Mouse (Mus musculus) retina, postnatal 1 day (tissue): ENCODE results near the gene Stambp.
A peak's percentile ranks its signal among the peaks of the same experiment; 100 is the strongest.
"Not testable (repeated sequence)": the region's sequence is repeated elsewhere in the genome, so short reads cannot be mapped to it uniquely, and the experiment has no call there.

Source experiments
- DNase-seq: peaks from one replicate; pipeline ENCODE4 v3.0.0-alpha.2; 2012

Stambp gene

DNA sequence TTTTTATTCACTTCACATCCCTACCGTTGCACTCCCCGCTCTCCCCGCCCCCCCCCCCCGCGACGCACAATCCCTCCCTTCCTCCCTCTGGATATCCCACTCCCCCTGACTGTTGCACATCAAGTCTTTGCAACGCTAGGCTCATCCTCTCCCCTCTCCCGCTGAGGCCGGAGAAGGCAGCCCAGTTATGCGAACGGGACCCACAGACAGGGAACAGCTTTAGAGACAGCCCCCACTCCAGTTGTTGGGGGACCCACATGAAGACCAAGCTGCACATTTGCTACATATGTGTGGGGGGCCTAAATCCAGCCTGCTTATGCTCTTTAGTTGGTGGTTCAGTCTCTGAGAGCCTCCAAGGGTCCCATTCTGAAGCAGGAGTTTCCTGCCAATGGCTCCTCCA lies at the start of gene Stambp:
TSS of gene Stambp (minus strand) at position 59 of the 400 bp plus-strand sequence.
- no peak for DNase-seq

DNA sequence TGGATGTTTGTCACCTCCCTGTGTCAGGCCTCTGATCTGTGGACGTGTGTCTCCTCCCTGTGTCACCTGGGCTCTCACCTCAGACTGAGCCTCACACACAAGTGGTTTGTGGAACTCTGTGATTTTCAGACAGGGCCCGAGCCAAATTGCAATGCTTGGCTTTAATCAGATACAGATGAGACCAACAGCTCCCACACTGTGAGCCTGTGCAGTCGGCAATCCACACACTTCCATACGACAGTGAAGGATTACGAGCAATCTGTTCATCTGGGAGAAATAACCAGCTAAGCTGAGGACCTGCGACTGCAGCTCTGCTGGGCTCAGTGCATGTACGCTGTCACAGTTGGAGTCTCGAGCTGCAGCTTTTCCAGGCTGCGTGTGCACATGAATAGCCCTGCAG lies 47.4 kb upstream of the Stambp start:
- no peak for DNase-seq

DNA sequence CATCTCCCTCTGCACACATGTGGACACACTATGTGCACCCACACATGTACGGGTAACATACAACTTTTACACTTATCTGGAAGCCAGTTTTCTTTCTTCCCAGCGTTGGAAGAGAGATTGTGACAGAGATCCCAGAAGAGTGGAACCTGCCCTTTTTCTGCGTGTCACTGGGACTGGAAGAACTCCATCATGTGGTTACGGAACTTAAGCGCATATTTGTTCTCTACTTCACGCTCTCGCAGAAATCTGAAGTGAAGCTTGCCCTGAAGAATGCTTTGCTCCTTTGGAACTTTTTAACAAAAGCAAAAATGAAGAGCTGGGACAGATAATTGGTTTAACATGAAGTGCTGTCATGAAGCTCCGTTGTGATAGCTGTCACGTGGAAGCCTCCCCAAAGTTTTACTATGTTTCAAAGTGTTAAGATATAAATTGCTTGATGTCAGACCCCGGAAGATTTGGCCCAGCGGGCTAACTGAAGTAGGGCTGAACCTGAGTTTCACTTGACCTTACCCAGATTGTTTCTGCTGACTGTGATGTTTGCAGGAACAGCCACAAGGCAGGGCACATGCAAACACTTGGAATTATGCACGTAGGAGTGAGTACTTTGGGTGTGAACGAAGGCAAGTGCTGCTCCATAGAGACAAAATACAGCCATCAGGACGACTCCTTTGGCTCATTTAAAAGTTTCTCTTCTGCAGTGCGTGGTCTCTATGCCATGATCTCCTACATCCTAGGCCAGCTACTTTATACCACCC lies 45.2 kb upstream of the Stambp start:
- no peak for DNase-seq

DNA sequence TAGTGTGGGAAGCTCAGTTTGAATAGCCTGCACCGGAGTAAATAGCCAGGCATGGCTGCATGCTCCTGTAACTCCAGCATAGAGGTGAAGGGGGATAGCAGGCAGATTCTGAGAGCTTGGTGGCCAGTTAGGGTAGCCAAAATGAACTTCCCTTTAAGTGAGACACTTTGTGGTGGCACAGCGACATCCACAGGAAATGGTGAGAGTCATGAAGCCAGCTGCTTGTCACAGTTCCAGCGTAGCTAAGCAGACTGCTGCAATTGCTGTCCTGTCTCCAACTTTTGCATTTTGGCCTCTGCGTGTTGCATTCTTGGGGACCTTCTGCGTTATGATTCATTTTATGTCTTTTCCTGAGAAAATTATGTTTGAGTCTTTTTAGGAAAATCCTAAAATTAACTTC lies 44.0 kb upstream of the Stambp start:
- no peak for DNase-seq

DNA sequence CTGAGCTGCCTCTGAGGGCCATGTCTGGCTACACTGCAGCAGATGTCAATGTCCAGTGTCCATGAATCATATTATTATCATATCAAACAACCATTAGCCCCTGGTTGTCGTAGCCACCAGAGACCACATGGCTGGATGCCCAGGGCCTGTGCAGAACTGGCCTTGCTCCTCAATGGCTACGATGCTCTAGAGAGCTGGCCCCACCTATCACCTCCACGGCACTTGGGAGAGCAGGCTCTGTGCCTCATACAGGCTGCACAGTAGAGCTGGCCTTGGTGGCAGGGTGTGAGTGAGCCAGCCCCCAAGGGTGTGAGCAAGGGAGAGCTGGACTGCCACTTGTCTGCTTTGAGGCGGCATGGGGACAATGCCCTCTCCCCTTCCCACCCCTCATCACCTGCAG lies 41.9 kb upstream of the Stambp start:
- DNase-seq: no peak

DNA sequence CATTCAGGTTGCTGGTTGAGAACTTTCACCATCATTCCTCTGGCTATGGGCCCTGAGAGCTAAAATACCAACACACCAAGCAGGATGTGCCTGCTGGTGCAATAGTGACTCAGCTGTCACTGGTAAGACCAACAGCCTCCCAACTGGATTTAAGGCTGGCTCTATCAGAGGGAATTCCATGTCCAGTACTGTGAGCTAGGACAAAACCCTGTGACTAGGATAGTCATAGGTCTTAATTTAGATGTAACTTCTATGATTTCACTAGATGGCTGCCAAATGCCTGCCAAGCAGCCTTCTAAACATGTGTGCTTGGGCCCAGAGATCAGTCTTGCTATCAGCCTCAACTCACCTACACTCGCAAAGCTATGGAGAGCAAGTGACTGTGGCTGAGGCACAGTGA lies 40.4 kb upstream of the Stambp start:
- no peak for DNase-seq

DNA sequence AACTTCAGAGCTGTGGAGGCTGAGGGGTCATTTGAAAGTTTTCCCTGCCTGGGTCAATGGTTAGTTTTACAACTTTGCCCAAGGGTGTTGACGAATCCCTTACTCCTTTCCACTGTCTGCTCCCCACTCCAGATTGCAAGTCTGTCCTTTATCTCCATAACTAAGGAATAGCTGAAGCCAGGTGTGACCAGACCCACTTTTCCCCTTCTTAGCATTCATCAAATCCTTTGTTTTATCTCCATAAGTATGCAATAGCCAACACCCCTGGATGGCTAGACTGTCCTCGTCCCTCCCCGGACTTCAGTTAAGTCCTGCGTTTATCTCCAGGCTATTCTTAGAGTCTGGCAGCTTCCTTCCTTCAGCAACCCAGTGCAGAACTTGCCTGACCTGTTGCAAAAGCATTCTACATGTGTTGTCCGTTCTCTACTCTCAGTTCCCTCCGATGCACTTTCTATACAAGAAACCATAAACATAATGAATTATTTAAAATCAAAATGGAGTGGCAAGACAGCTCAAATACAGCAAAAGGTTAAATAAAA lies 27.2 kb upstream of the Stambp start:
- DNase-seq: no peak

DNA sequence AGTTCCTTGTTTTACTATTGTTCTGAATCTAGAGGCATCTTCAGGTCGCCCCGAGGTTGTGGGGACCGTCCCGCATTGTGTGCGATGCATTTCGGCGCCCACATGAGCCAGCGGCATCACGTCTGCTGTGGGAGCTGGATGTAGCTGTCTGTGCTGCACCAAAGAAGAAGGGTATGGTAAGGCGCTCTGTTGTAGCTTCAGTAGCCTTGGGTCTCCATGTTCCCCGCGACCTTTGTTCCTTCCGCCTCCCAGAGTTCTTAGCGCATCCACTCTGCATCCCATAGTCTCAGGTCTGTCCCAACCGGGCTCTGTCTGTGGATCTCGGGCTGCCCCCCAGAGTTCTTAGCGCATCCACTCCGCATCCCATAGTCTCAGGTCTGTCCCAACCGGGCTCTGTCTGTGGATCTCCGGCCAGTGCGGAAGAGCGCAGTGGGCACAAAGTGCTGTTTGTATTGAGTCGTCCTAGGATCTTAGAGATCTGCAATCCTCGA lies 26.6 kb upstream of the Stambp start:
- peak; percentile 46 for DNase-seq

DNA sequence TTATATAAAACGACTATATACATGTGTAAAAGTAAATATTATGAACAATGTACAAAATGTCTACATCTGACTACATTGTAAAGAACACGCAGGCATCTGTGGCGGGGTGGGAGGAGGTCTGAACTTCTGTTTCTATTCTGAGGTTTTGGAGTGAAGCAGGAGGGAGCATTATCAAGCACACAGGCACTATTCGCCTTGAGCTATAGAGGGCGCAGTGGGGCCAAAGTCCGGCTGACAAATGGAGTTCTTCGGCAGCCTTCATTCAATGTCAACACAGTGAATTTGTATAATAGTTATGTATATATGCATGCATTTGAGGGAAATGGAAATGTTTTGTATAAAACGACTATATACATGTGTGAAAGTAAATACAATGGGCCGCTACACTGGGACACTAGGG lies 26.1 kb upstream of the Stambp start:
- peak; percentile 71 for DNase-seq

DNA sequence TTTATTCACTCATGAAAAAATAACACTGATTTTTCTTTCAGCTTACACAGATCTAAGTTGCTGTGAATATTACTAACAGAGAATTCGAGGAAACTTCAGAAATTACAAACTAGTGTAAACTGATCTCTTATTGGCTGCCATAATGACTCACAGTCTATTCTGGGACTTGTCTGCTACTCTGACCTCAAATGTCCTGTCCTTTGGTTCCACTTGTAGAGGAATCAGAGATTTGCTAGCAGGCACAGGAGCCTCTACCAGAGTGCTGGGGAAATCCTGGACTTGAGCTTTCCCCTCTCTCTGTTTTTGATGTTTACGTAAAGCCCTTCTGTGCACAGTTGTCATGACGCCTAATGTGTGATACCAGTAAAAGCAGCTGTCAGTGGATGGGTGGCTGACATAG lies 25.5 kb upstream of the Stambp start:
- DNase-seq: no peak

DNA sequence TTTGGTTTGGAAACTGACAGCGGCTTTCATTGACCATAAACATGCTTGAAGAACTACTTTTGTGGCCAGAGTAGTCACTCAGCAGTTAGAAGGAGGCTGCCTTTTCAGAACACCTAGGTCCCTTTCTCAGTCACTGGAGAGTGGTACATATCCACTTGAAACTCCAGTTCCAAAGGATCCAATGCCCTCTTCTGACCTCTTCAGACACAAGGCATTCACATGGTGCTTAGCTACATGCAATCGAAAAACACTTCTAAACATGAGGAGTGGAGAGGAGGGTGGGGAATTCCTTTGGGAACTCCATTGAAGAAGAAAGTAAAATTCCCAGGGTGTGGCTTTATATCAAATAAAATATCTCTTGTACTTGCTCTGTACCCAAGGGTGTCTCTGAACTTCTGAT lies 22.5 kb upstream of the Stambp start:
- no peak for DNase-seq

DNA sequence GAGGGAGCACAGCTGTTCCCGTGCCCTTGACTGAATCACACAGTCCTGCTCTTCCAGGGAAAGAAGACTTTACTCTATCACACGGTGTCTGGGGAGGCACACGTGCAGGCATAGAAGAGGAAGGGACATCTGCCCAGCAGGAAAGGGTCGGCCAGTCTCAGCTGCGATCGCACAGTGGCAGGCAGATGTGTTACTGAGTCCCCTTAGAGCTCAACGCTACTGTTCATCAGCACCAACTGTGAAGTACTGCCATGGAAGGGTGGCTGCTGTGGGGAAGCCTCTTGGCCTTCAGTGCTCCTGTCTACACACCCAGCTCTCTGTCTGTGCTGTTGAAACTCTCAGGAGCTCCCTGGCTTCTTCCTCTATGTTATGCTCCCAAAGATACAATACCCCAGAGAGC lies 21.4 kb upstream of the Stambp start:
- no peak for DNase-seq

DNA sequence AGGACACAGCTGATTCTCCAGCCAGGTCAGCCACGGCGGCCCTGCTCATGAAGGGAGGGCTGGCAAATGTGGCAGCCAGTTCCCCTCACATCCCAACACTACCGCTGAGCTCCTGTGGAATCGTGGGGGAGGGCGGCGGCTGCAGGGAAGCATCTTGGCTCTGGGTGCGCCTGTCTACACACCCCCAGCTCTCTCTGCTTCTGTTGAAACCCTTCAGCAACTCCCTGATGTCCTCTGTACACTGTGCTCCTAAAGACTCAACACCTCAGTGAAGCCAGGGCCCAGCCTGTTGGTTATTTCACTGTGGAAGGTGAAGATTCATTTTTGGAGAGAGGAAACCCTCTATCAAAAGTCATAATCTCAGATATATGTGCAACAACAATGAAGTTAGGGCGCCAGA lies 19.5 kb upstream of the Stambp start:
- DNase-seq: no peak

DNA sequence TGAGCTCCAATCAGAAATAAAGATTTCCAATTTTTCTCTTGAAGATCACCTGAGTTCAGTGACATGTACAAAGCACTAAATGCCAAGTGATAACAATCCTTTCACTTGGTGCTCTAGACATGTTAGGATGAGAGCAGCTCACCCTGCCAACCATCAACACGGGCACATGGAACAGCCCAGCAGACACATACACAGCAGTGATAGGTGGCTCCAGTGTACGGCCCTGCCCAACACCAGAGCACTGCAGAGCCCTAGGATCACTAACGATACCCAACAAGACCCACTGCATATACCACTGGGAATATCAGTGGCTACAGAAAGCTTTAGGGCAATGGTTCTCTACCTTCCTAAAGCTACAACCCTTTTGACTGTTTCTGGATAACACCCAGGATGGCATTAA lies 17.8 kb upstream of the Stambp start:
- no peak for DNase-seq

DNA sequence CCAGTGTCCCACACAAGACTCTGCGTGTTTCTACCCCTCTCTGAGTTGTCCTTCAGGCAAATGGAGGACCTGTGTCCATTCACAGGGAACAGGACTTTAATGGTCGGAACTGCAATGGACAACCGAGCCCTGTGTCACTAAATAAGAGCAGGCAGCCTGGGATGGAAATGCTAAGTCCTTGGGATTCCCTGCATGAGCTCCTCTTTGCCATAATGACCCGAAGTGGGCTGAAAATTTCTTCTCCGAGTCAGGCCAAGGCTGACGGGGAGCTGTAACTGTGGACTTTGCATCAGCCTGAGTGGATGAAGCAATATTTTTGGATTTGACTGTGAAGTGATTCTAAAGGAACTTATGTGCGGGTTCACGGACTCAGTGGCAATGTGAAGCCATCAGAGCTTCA lies 14.7 kb upstream of the Stambp start:
- not testable (repeated sequence) for DNase-seq

DNA sequence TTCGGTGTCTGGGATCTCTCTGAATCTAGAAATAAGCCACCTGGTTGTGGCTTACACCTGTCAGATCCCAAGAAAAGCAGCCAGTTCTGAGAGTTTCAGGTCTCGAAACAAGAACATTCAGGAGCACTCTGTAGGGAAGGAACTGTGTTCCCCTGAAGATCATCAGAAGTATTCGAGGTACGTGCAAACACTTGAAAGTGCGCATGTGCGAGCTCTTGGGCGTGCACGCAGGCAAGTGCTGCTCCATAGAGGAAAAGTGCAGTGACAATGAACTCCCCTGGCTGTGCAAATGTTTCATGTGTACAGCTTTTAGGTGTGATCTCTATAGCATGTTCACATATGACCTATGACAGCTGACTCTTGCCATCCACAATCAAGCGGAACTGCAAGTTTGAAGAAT lies 12.8 kb upstream of the Stambp start:
- not testable (repeated sequence) for DNase-seq

DNA sequence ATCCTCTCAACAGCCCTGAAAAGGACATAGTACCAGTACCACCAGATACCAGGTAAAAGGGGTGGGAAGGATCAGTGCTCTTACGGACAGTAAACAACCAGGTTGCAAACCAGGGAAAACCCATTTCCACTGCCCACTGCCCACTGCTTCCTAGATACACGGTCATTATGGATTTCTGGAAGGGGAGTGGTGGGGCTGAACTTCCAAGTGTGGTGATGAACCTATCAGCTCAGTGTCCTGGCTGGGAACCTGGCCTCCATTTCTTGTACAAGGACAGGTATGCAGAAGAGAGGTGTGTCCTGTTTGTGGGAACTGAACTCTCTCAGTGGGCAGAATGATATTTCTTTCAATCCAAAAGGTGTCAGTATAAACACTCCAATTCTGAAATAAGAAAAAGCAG lies 11.1 kb upstream of the Stambp start:
- no peak for DNase-seq

DNA sequence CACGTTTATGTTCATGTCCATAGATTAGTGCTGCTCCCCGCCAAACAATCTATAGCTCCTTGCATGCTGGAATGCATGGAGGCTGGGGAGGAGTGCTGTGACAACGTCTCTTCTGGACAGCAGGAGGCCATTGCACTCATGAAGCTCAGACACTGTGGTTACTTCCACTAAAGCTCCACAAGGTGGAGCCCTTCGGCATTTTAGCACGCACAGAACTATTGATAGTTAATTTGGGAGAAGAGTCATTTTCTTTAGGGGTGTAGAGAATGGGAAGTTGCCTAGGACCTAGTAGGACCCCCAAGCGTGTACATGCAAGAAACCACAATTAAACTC lies 10.4 kb upstream of the Stambp start:
- DNase-seq: peak; percentile 85

DNA sequence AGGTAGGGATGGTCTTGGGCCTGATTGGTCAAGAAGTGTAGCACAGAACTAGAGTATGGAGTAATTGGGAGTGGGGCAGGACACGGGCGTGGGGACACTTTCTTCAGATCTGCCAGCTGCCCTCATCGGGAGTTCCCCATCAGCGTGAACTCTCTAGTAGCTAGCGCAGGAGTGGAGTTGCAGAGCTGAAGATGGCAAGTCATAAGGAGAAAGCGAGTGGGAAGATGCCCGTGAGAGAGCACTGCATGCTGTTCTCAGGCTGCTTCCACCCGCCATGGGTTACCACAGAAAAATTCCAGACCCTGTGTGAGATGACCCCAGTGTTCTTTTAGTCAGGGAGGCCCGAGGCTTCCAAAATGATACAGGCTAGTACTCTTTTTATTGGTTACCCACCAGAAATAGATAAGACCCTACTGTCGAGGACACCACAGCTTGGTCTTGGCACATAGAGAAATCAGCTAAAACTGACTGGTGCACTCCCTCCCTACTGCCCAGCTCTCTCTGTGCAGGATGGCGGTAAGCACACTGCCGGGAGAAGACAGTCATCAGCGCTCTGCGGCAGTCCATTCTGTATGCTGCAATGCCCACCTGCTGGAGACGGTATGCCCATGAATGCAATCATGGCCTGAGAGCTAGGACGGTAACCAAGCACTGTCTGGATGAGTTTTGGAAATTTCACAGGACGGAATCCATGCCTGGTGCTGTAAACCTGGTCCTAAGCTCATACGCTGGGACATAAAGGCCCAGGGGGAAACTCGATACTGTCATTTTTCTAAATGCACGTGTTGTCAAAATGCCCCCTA lies 9.8 kb upstream of the Stambp start:
- DNase-seq: no peak

DNA sequence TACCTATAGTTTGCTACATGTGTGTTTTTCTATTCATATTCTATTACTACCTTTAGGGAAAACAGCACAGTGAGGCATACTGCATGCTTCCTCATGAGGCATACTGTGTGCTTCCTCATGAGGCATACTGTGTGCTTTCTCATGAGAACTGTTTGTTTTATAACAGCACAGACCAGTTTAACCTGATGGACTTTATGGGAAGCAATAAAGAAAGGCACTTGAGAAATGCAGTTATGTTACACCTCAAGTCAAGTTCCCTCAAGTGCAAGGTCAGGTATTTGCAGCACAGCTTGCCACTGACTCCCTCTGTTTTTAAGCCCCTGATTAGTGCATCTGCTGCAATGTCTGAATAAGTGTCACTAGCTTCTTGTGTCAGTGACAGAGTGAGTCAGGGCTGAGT lies 5.0 kb upstream of the Stambp start:
- no peak for DNase-seq

DNA sequence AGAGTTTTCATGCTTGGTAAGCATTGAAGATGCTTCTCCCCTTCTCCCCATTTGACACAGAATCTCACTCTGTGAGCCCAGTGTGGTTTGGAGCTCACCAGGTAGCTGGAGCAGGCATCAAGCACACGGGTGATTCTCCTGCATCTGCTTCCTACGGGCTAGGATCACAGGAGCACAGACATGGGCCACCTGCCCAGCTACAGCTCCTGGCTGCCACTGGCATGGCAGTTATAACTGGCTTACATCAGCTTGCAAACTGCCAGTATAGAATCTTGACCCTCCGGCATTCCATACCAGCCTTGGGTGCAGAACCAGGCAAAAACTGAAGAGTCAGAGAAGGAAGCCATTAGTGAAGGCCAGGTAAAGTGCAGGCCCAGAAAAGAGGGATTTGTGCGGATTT lies 3.1 kb upstream of the Stambp start:
- DNase-seq: no peak

DNA sequence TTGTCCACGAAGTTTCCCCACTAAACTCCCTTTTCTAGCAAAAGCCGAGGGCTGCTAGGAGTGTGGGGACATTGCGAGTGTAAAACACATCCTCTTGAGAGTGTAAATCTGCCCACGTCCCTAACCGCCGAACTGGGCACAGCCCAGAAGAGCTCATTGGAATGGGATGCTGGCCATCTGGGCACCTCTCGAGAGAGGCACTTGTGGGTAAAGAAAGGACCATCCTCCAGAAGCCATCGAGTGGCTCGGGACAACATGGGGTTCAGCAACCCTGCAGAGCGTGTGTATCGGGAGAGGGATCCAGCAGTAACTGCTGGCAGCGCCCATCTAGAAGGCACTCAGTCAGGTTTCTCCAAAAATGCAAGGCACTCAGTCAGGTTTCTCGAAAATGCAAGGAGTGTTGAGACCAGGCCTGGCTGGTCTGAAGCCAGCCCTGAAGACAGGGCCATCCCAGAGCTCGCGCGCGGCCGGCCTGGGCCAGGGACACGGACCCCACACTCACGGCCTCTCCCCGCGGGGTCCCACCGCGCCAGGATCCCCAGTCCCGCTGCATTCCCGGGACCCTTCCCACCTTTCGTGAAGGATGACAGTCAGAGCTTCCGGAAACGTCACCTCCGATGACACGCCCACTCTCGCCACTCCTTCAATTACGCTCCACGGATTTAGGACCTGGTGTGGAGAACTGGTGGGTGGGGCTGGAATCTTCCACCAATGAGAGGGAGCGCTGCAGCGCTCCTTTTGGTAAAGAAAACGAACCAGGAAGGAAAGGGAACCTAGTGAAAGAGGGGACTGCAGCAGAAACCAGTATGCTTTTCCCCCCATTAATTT lies 475 bp downstream of the Stambp start:
- peak; percentile 96 for DNase-seq
